Mouse (Mus musculus): ENCODE results near the gene Wnk2. TPM values are rescaled to one million over a fixed set of nuclear protein-coding genes. Genes with fewer than 3 reads are reported as not detected.

Gene Wnk2
- total and polyA plus RNA-seq, 3 experiments, result 0.04 TPM; not detected in 2

DNA sequence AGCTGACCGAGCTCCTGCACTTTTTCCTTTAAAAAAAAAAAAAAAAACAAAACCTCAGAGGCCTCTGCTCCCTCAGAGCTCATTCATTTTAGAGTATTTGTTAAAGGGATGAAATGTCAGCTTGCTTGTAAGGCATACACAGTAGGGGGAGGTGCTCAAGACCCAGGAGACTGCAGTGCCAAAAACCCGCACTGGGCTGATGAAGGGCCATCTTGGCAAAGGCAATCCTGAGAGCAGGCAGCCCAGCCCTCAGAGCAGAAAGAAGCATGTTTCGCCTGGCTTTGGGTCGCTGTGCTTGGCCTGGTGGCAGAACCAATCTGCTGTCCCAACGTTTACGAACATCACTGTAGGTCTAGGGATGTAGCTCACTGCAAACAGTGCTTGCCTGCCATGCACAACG is 44.6 kb downstream of the Wnk2 start:
- Histone ChIP-seq H3K9me3 (replicated peaks; ENCODE audit: insufficient read depth, low read length) (no peaks in the 10 kb centered on the region), H3K27ac (ENCODE audit: control insufficient read depth, low read depth, low read length) (no peak overlapping the region), H3K4me1 (ENCODE audit: control insufficient read depth in 1 of 2, insufficient read depth in 2 of 2, low read length in 2 of 2) (no peaks in the 10 kb centered on the region), H3K36me3 (ENCODE audit: control insufficient read depth in 1 of 2, insufficient read depth in 2 of 2, low read length in 2 of 2) (no peaks in the 10 kb centered on the region), H3K9ac (ENCODE audit: control insufficient read depth, low read depth, low read length, poor library complexity, severe bottlenecking) (no peak overlapping the region), H3K79me2 (ENCODE audit: control insufficient read depth, insufficient read depth, low read length, poor library complexity) (no peaks in the 10 kb centered on the region), H3K4me3 (ENCODE audit: control insufficient read depth in 1 of 2, insufficient read depth in 1 of 2, low read depth in 2 of 2, low read length in 2 of 2) (no peak overlapping the region), H3K27me3 (ENCODE audit: control insufficient read depth in 1 of 2, insufficient read depth in 2 of 2, low read length in 2 of 2) (no peaks in the 10 kb centered on the region)
- no peak for TF ChIP-seq NELFE (IDR thresholded peaks at IDR 0.05; ENCODE audit: low read depth, low read length)
- TF ChIP-seq SMC3 (IDR thresholded peaks at IDR 0.05; ENCODE audit: low read depth, low read length), result no peak
- TF ChIP-seq USF2 (IDR thresholded peaks at IDR 0.05; ENCODE audit: borderline replicate concordance in 1 of 2, insufficient read depth in 1 of 2, low read depth in 1 of 2, low read length in 2 of 2), result no peak
- no peak for TF ChIP-seq JUND (IDR thresholded peaks at IDR 0.05; ENCODE audit: low read depth, low read length)
- DNase-seq (ENCODE audit: low read depth, low spot score), result no peak

DNA sequence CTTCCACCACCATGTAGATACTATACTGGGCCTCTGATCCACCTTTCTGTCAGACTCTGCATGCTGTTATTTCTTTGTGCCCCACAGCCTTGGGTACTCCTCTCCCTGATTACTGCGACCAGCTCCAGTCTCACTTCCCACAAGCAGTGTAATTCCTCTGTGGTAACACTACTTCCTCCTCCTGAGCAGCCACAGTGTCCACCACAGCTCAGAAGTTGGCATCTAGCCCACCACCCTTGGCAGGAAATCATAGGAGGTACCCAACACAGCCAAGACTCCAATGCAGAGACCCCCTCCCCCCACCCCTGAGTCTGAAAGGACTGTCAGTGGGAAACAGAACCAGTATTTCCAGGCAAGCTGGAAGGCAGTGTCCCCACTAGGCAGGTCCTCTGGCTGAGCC is 47.4 kb downstream of the Wnk2 start:
- Histone ChIP-seq H3K79me2 (ENCODE audit: control insufficient read depth, insufficient read depth, low read length, poor library complexity) (no peaks in the 10 kb centered on the region), H3K9me3 (replicated peaks; ENCODE audit: insufficient read depth, low read length) (no peaks in the 10 kb centered on the region), H3K27ac (ENCODE audit: control insufficient read depth, low read depth, low read length) (no peak overlapping the region), H3K36me3 (ENCODE audit: control insufficient read depth in 1 of 2, insufficient read depth in 2 of 2, low read length in 2 of 2) (no peaks in the 10 kb centered on the region), H3K4me1 (ENCODE audit: control insufficient read depth in 1 of 2, insufficient read depth in 2 of 2, low read length in 2 of 2) (no peaks in the 10 kb centered on the region), H3K9ac (ENCODE audit: control insufficient read depth, low read depth, low read length, poor library complexity, severe bottlenecking) (no peak overlapping the region), H3K27me3 (ENCODE audit: control insufficient read depth in 1 of 2, insufficient read depth in 2 of 2, low read length in 2 of 2) (no peaks in the 10 kb centered on the region), H3K4me3 (ENCODE audit: control insufficient read depth in 1 of 2, insufficient read depth in 1 of 2, low read depth in 2 of 2, low read length in 2 of 2) (no peak overlapping the region)
- TF ChIP-seq JUND (IDR thresholded peaks at IDR 0.05; ENCODE audit: low read depth, low read length) (no peak), ZC3H11A (IDR thresholded peaks at IDR 0.05; ENCODE audit: low read depth, low read length) (no peak), POLR2A (IDR thresholded peaks at IDR 0.05; ENCODE audit: control insufficient read depth in 1 of 2, insufficient read depth in 1 of 2, low read depth in 1 of 2, low read length in 2 of 2, poor library complexity in 1 of 2) (no peak), ZMIZ1 (IDR thresholded peaks at IDR 0.05; ENCODE audit: low read depth, low read length) (no peak), CTCF (IDR thresholded peaks at IDR 0.05 in 2 of 3, conservative IDR thresholded peaks at IDR 0.05 in 1 of 3; ENCODE audit: control insufficient read depth in 1 of 3, insufficient read depth in 1 of 3, low read depth in 2 of 3, low read length in 3 of 3, poor library complexity in 1 of 3, severe bottlenecking in 1 of 3) (no peak), NRF1 (IDR thresholded peaks at IDR 0.05; ENCODE audit: insufficient read depth, low read depth, low read length, poor library complexity, severe bottlenecking) (no peak), SIN3A (IDR thresholded peaks at IDR 0.05; ENCODE audit: low read length) (no peak), USF1 (IDR thresholded peaks at IDR 0.05; ENCODE audit: low read depth, low read length) (no peak)
- DNase-seq (ENCODE audit: low read depth, low spot score), result peak; percentile 10

DNA sequence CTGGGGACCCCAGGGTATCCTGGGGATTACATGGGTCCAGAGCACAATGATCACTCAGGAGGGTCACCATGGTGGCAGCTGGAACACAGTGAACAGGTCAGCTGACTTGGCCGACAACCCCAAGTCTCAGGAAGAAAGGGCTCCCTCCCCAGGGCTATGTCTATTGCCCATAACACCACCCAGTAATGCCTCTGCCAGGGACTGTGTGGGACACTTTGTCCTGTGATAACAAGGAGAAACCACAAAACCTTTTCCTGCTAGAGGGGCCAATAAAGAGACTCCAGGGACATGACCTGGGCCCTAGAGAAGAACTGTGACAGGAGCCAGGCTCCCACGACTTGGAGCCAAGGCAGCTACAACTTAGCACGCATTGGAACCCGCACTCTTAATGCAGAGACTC is 51.0 kb downstream of the Wnk2 start:
- Histone ChIP-seq H3K9me3 (replicated peaks; ENCODE audit: insufficient read depth, low read length) (no peaks in the 10 kb centered on the region), H3K27ac (ENCODE audit: control insufficient read depth, low read depth, low read length) (no peak overlapping the region), H3K36me3 (ENCODE audit: control insufficient read depth in 1 of 2, insufficient read depth in 2 of 2, low read length in 2 of 2) (no peaks in the 10 kb centered on the region), H3K9ac (ENCODE audit: control insufficient read depth, low read depth, low read length, poor library complexity, severe bottlenecking) (no peak overlapping the region), H3K79me2 (ENCODE audit: control insufficient read depth, insufficient read depth, low read length, poor library complexity) (no peaks in the 10 kb centered on the region), H3K4me1 (ENCODE audit: control insufficient read depth in 1 of 2, insufficient read depth in 2 of 2, low read length in 2 of 2) (no peaks in the 10 kb centered on the region), H3K27me3 (ENCODE audit: control insufficient read depth in 1 of 2, insufficient read depth in 2 of 2, low read length in 2 of 2) (no peaks in the 10 kb centered on the region), H3K4me3 (ENCODE audit: control insufficient read depth in 1 of 2, insufficient read depth in 1 of 2, low read depth in 2 of 2, low read length in 2 of 2) (no peak overlapping the region)
- DNase-seq (ENCODE audit: low read depth, low spot score), result no peak
- TF ChIP-seq CHD2 (IDR thresholded peaks at IDR 0.05; ENCODE audit: low read length), result no peak
- no peak for TF ChIP-seq EP300 (IDR thresholded peaks at IDR 0.05; ENCODE audit: low read depth in 1 of 2, low read length in 2 of 2)
- no peak for TF ChIP-seq ZNF384 (IDR thresholded peaks at IDR 0.05; ENCODE audit: low read depth, low read length)
- no peak for TF ChIP-seq MYC (IDR thresholded peaks at IDR 0.05; ENCODE audit: low read depth, low read length)
- no peak for TF ChIP-seq GABPA (IDR thresholded peaks at IDR 0.05; ENCODE audit: low read depth, low read length)
- no peak for TF ChIP-seq NELFE (IDR thresholded peaks at IDR 0.05; ENCODE audit: low read depth, low read length)
- no peak for TF ChIP-seq E2F4 (IDR thresholded peaks at IDR 0.05; ENCODE audit: borderline replicate concordance, low read depth, low read length)
- no peak for TF ChIP-seq POLR2AphosphoS2 (IDR thresholded peaks at IDR 0.05; ENCODE audit: low read length)
- no peak for TF ChIP-seq TAL1 (IDR thresholded peaks at IDR 0.05; ENCODE audit: low read length)
- TF ChIP-seq RAD21 (IDR thresholded peaks at IDR 0.05; ENCODE audit: low read depth, low read length), result no peak
- TF ChIP-seq JUND (IDR thresholded peaks at IDR 0.05; ENCODE audit: low read depth, low read length), result no peak
- no peak for TF ChIP-seq MAFK (IDR thresholded peaks at IDR 0.05; ENCODE audit: borderline replicate concordance, low read depth, low read length)
- no peak for TF ChIP-seq MXI1 (IDR thresholded peaks at IDR 0.05; ENCODE audit: low read depth, low read length)
- TF ChIP-seq KAT2A (conservative IDR thresholded peaks at IDR 0.05; ENCODE audit: low read depth, low read length), result no peak
